Mouse (Mus musculus): ENCODE measurements at regions not wholly inside any gene's neighbourhood (a gene's known extent, or its start where the extent isn't known, plus 50 kb on each side); places are given as distances from the start of the nearest gene placed in this dataset.

- TF ChIP-seq POLR2A (IDR thresholded peaks at IDR 0.05; ENCODE audit: insufficient read depth, low read depth, low read length) (no peak), CTCF (IDR thresholded peaks at IDR 0.05; ENCODE audit: insufficient read depth, low read depth, low read length) (no peak)
- no peaks in the 10 kb centered on the region for H3K4me1 ChIP-seq (ENCODE audit: control insufficient read depth, insufficient read depth, low read length)
- no peak overlapping the region for H3K27ac ChIP-seq (ENCODE audit: insufficient read depth, low read depth, low read length)
- H3K4me3 ChIP-seq (ENCODE audit: insufficient read depth, low read depth, low read length): no peak overlapping the region
- 88% methylated on average over 8 of the region's 8 CpGs for WGBS
Observed at GRCm38 (mm10) chr3:51137730-51138312, 86.4 kb upstream of the Noct start.

DNA sequence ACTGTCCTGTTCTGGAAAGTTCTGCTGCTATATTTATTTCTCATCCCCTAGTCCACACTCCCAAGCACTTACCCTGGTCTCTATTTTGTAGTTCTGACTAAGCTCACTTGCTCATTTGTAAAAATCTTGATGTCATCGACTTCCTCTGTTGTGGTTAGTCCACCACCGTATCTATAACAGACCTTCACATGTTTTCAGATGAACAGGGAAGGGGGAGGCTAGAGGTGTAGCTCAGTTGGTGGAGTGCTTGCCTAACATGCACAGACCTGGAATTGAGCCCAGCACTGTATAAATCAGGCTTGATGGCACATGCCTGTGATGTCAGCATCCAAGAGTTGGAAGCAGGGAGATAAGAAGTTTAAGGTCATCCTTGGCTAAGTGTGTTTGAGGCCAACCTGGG is 78.3 kb upstream of the Noct start:
- H3K4me3 ChIP-seq (ENCODE audit: insufficient read depth, low read depth, low read length): no peak overlapping the region
- H3K4me1 ChIP-seq (ENCODE audit: control insufficient read depth, insufficient read depth, low read length): no peaks in the 10 kb centered on the region
- TF ChIP-seq CTCF (IDR thresholded peaks at IDR 0.05; ENCODE audit: insufficient read depth, low read depth, low read length) (no peak), POLR2A (IDR thresholded peaks at IDR 0.05; ENCODE audit: insufficient read depth, low read depth, low read length) (no peak)
- H3K27ac ChIP-seq (ENCODE audit: insufficient read depth, low read depth, low read length): no peak overlapping the region
- WGBS: 84% methylated on average over 2 of the region's 2 CpGs

GRCm38 (mm10) chr3:51150012-51150411 is 74.2 kb upstream of the Noct start:
- TF ChIP-seq POLR2A (IDR thresholded peaks at IDR 0.05; ENCODE audit: insufficient read depth, low read depth, low read length) (no peak), CTCF (IDR thresholded peaks at IDR 0.05; ENCODE audit: insufficient read depth, low read depth, low read length) (no peak)
- 86% methylated on average over 6 of the region's 6 CpGs for WGBS

DNA sequence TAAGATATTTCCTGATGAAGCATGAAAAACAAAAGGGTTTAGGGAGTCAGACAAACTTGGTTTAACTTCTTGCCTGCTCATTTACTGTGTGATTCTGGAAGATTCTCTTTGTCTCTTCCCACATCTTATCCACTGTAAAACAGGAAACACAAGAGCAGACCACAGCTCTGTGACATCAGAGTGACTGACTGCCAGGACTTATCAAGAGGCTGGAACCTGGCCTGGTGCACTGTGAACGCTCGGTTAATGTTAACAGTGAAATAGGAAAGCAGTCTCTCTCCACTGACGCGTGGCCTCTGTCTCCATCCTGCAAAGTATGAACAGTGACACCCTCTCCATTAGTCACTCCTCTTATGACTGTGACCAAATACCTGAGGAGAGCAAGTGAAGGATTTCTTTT is 73.1 kb upstream of the Noct start:
- Histone ChIP-seq H3K4me3 (ENCODE audit: insufficient read depth, low read depth, low read length) (no peak overlapping the region), H3K4me1 (ENCODE audit: control insufficient read depth, insufficient read depth, low read length) (no peaks in the 10 kb centered on the region), H3K27ac (ENCODE audit: insufficient read depth, low read depth, low read length) (no peak overlapping the region)
- WGBS: 89% methylated on average over 4 of the region's 4 CpGs
- TF ChIP-seq POLR2A (IDR thresholded peaks at IDR 0.05; ENCODE audit: insufficient read depth, low read depth, low read length) (no peak), CTCF (IDR thresholded peaks at IDR 0.05; ENCODE audit: insufficient read depth, low read depth, low read length) (no peak)

More at GRCm38 (mm10) chr3:51150012-51150411, 74.2 kb upstream of the Noct start:
- Histone ChIP-seq H3K4me1 (ENCODE audit: control insufficient read depth, insufficient read depth, low read length) (no peaks in the 10 kb centered on the region), H3K27ac (ENCODE audit: insufficient read depth, low read depth, low read length) (no peak overlapping the region), H3K4me3 (ENCODE audit: insufficient read depth, low read depth, low read length) (no peak overlapping the region)

DNA sequence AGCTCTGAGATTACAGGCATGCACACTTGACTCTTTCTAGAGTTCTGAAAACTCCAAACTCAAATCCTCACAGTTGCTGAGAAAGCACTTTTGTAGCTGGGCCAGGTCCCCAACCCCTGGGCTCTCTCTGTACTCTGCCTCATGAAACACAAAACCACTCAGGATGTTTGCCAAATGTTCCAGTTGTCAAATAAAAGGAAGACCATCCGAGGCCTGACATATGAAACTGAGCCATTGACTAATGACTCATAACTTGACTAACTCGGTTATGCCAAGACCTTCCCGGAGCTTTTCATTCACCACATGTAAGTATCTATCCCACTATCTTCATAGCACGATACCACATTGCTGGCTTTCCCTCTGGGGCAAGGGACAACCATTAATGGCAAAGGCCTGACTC is 68.6 kb upstream of the Noct start:
- WGBS: 53% methylated on average over 4 of the region's 4 CpGs
- Histone ChIP-seq H3K4me3 (ENCODE audit: insufficient read depth, low read depth, low read length) (no peak overlapping the region), H3K4me1 (ENCODE audit: control insufficient read depth, insufficient read depth, low read length) (peaks cover 9% of the 10 kb centered on the region), H3K27ac (ENCODE audit: insufficient read depth, low read depth, low read length) (no peak overlapping the region)
- TF ChIP-seq CTCF (IDR thresholded peaks at IDR 0.05; ENCODE audit: insufficient read depth, low read depth, low read length) (no peak), POLR2A (IDR thresholded peaks at IDR 0.05; ENCODE audit: insufficient read depth, low read depth, low read length) (no peak)

GRCm38 (mm10) chr3:51156386-51157290 is 67.6 kb upstream of the Noct start:
- Histone ChIP-seq H3K27ac (ENCODE audit: insufficient read depth, low read depth, low read length) (no peak overlapping the region), H3K4me1 (ENCODE audit: control insufficient read depth, insufficient read depth, low read length) (peaks cover 9% of the 10 kb centered on the region), H3K4me3 (ENCODE audit: insufficient read depth, low read depth, low read length) (no peak overlapping the region)
- TF ChIP-seq POLR2A (IDR thresholded peaks at IDR 0.05; ENCODE audit: insufficient read depth, low read depth, low read length): no peak
- peak; percentile 26; the same call in 1 of the 2 replicates for TF ChIP-seq CTCF (IDR thresholded peaks at IDR 0.05; ENCODE audit: insufficient read depth, low read depth, low read length)
- WGBS: 30% methylated on average over 20 of the region's 20 CpGs

DNA sequence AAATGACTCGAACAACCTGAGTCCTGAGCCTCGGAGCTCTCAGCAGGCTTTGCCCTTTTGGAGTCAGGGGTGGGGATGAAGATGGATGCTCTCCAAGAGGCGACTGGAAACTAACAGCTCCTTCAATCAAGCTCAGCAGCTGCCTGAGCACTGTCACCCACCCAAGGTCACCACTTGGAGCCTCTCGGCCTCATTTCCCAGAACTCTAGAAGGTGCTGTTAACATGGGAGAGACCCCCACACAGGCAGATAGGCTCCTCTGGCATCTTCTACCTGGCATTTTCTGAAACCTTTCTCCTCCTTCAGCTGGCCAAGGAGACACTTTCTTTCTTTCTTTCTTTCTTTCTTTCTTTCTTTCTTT is 67.0 kb upstream of the Noct start:
- WGBS: 29% methylated on average over 4 of the region's 4 CpGs
- no peak for TF ChIP-seq POLR2A (IDR thresholded peaks at IDR 0.05; ENCODE audit: insufficient read depth, low read depth, low read length)
- TF ChIP-seq CTCF (IDR thresholded peaks at IDR 0.05; ENCODE audit: insufficient read depth, low read depth, low read length): no peak
- no peak overlapping the region for H3K27ac ChIP-seq (ENCODE audit: insufficient read depth, low read depth, low read length)
- peaks cover 9% of the 10 kb centered on the region for H3K4me1 ChIP-seq (ENCODE audit: control insufficient read depth, insufficient read depth, low read length)
- no peak overlapping the region for H3K4me3 ChIP-seq (ENCODE audit: insufficient read depth, low read depth, low read length)

DNA sequence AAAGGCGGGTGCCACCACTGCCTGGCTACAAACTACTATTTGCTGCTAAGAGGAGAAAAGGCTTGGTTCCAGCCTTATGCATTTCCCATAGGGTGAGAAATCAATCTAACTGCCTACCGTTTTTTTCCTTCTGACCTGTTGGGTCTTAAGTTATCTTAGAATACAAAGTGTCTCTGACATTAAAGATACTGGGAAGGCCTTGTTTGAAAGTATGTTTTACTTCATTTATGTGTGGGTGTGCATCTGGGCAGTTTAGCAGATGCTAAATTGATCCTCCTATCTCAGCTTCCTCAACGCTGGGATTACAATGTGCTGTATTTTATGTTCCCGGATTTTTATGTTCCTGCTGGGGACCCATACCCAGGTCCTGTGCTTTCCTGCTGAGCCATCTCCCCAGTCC is 65.8 kb upstream of the Noct start:
- WGBS: 85% methylated on average over 4 of the region's 4 CpGs
- H3K4me1 ChIP-seq (ENCODE audit: control insufficient read depth, insufficient read depth, low read length): peaks cover 9% of the 10 kb centered on the region
- H3K4me3 ChIP-seq (ENCODE audit: insufficient read depth, low read depth, low read length): no peak overlapping the region
- TF ChIP-seq POLR2A (IDR thresholded peaks at IDR 0.05; ENCODE audit: insufficient read depth, low read depth, low read length): no peak
- TF ChIP-seq CTCF (IDR thresholded peaks at IDR 0.05; ENCODE audit: insufficient read depth, low read depth, low read length): no peak
- H3K27ac ChIP-seq (ENCODE audit: insufficient read depth, low read depth, low read length): no peak overlapping the region

DNA sequence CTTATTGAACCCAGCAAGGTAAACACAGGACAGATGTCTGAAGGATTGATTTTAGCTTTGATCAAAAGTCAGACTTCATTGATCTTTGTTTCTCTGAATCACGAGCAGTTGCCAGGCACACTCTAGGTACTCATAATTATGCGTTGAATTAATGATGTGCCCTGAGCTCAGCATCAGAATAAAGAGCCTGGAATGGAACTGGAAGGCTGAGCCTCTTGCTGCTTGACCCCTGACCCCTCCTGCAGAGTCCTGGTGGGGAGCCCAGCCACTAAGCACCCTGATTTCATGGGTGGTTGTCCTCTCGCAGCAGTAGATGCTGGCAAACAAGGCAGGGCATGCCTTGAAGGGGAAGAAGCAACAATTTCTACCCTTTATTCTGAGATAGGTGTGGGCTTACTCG is 64.9 kb upstream of the Noct start:
- TF ChIP-seq POLR2A (IDR thresholded peaks at IDR 0.05; ENCODE audit: insufficient read depth, low read depth, low read length) (no peak), CTCF (IDR thresholded peaks at IDR 0.05; ENCODE audit: insufficient read depth, low read depth, low read length) (no peak)
- 86% methylated on average over 4 of the region's 4 CpGs for WGBS
- no peak overlapping the region for H3K4me3 ChIP-seq (ENCODE audit: insufficient read depth, low read depth, low read length)
- H3K4me1 ChIP-seq (ENCODE audit: control insufficient read depth, insufficient read depth, low read length): peaks cover 9% of the 10 kb centered on the region
- H3K27ac ChIP-seq (ENCODE audit: insufficient read depth, low read depth, low read length): no peak overlapping the region
